Mouse (Mus musculus) spleen, embryonic (tissue): Measurements from ENCODE around the gene Fbxw7.

Source experiments
- CTCF ChIA-PET: fragments of 350-600 bp; sonication (Branson Sonifier 250); formaldehyde crosslinking; loops from one replicate; lab custom pipeline; 2022; lab: Charles Lee

Fbxw7 gene

DNA sequence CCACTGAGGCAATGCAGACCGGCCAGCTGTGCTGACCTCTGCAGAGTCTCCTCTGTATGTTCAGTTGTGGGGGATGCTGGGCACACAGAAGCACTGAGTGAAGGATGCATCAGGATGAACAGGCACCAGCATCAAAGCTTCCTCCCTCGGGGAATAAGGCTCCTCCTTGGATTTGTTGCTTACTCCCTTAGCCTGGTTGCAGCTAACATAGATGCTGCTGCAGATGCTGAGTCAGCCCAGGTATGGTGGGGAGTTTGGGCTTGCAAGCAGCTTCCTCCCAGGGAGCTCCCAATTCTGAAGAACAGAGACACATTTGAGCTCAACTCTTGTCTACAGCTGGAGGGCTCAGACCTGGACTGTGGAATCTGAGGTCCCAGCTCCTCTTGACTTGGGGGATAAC, 209.2 kb downstream of the Fbxw7 start:
- CTCF ChIA-PET: no interaction called here

DNA sequence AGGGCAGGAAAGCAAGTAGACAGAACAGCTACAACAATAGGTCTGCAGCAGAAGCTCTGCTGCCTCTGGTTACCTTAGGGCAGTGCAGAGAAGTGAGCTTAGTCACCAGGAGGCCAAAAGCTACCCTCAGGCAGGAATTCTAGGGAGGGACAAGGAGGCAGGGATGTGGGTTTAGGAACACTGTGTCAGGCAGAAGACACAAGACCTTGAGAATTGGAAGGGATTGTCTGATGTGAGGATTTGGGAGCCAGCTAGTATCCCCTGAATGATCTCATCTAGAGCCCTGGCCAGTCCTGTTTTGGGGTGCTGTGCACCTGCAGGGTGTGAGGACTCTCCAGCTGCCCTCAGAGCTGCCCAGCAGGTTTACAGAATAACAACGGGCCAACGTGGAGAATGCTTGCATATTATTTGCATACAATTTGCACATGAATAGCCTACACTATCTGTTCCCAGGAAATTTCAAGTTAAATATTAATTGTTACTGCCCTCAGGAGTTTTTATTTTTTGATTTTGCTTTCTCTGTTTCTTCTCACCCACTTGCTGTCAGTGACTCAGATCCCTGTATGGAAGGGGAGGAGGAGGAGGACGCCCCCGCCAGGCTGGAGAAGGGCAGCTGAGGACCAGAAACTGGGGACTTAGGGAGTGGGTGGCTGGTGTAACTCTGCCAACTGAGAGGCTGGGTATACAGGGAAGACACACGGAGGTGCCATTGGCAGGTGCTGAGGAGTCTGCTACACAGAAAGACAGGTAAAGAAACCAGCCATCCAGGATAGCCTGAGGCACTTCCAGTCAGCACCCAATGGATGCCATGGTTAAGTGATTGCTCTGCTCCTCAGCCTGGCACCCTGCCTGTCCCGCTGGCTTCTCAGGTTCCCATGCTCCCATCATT, 210.0 kb downstream of the Fbxw7 start:
- CTCF ChIA-PET: interaction anchor here (0.6 kb wide), 1 partner anchor 7 kb away, joined by 6 read pairs; no protein-coding TSS in a partner anchor
